Mouse (Mus musculus) liver, adult 2 months (tissue): ENCODE results near the gene Map3k5.

ENCODE experiments used
- CTCF ChIP-seq: fragments of 200-500 bp; IDR thresholded peaks from 2 replicates; pipeline ENCODE4 v1.5.1; 2011; ENCODE audit warnings: low read depth, low read length, control low read depth
- POLR2A ChIP-seq: fragments of 200-500 bp; IDR thresholded peaks from 2 replicates; pipeline ENCODE4 v1.6.1; 2011; ENCODE audit warnings: low read length, control low read depth; ENCODE audit not compliant: insufficient read depth; ENCODE audit errors: extremely low read depth

GRCm38 (mm10) chr10:20157021-20157726 is 222.9 kb downstream of the Map3k5 start:
- TF ChIP-seq CTCF, result no peak
- no peak for TF ChIP-seq POLR2A
